Mouse (Mus musculus) embryonic facial prominence, embryonic 15.5 days (tissue): ENCODE measurements around the gene Eef1a1. TPM values are rescaled to one million over a fixed set of nuclear protein-coding genes. Genes with fewer than 3 reads are reported as not detected.
A peak's percentile ranks its signal among the peaks of the same experiment; 100 is the strongest.
"Not testable (repeated sequence)": the region's sequence is repeated elsewhere in the genome, so short reads cannot be mapped to it uniquely, and the experiment has no call there.

Source experiments
- ATAC-seq: fragments of 200-750 bp; cut with Nextera tagmentation; 2 replicates; pipeline ENCODE4 v1.8.0; 2017; ENCODE audit warnings: low read depth, moderate TSS enrichment; ENCODE audit not compliant: insufficient number of reproducible peaks, low FRiP score, low TSS enrichment
- H3K27ac ChIP-seq: fragments of 300-500 bp; sonication (generic); replicated peaks from 2 replicates; pipeline ENCODE4 v1.5.1; 2015; ENCODE audit warnings: mild to moderate bottlenecking, inconsistent platforms
- H3K27me3 ChIP-seq: fragments of 300-500 bp; sonication (generic); 2 replicates; pipeline ENCODE4 v1.6.1; 2015; ENCODE audit warnings: inconsistent platforms
- H3K36me3 ChIP-seq: fragments of 300-500 bp; sonication (generic); 2 replicates; pipeline ENCODE4 v1.6.1; 2015; ENCODE audit warnings: mild to moderate bottlenecking, inconsistent platforms
- H3K4me1 ChIP-seq: fragments of 300-500 bp; sonication (generic); 2 replicates; pipeline ENCODE4 v1.6.1; 2015; ENCODE audit warnings: inconsistent platforms
- H3K4me2 ChIP-seq: fragments of 300-500 bp; sonication (generic); replicated peaks from 2 replicates; pipeline ENCODE4 v1.6.1; 2015; ENCODE audit warnings: mild to moderate bottlenecking, inconsistent platforms
- H3K4me3 ChIP-seq: fragments of 300-500 bp; sonication (generic); replicated peaks from 2 replicates; pipeline ENCODE4 v1.5.1; 2015; ENCODE audit warnings: mild to moderate bottlenecking, inconsistent platforms
- H3K9ac ChIP-seq: fragments of 300-500 bp; sonication (generic); 2 replicates; pipeline ENCODE4 v1.6.1; 2015; ENCODE audit warnings: inconsistent platforms
- H3K9me3 ChIP-seq: fragments of 300-500 bp; sonication (generic); replicated peaks from 2 replicates; pipeline ENCODE4 v1.6.1; 2016; ENCODE audit warnings: inconsistent platforms
- WGBS: fragments of 180-500 bp; shearing (Covaris S2); methylation state at CpG from one replicate; pipeline ENCODE4 v1.1.7; 2015; 5-methylcytosine and 5-hydroxymethylcytosine counted together
- polyA plus RNA-seq: library from polyadenylated mRNA; unstranded; fragments of >200 nt; fragmentation: Nextera tagmentation; extraction: Ambion mirVana; gene quantifications from 2 replicates; pipeline ENCODE4 v1.2.1, GENCODE M21; 2015

Eef1a1 gene
- polyA plus RNA-seq, 1 experiment from 2014 or later: 5,028 TPM

GRCm38 (mm10) chr9:78484660-78485059 is 4.3 kb downstream of the Eef1a1 start:
- ATAC-seq: no peak
- Histone ChIP-seq H3K4me3 (no peak overlapping the region), H3K9ac (no peak overlapping the region), H3K27ac (no peak overlapping the region), H3K9me3 (no peaks in the 10 kb centered on the region), H3K27me3 (no peaks in the 10 kb centered on the region), H3K36me3 (peaks cover 5% of the 10 kb centered on the region), H3K4me1 (peaks cover 5% of the 10 kb centered on the region), H3K4me2 (no peak overlapping the region)
- 55% methylated on average over 3 of the region's 3 CpGs for WGBS

- H3K9ac ChIP-seq: peak overlapping the region; percentile 59
- no peaks in the 10 kb centered on the region for H3K9me3 ChIP-seq
- 7% methylated on average over 3 of the region's 3 CpGs for WGBS
- no peak for ATAC-seq
- peak overlapping the region; percentile 98 for H3K4me3 ChIP-seq
- peak overlapping the region; percentile 58 for H3K4me2 ChIP-seq
- H3K4me1 ChIP-seq: peaks cover 9% of the 10 kb centered on the region
- H3K27ac ChIP-seq: peak overlapping the region; percentile 99
- H3K27me3 ChIP-seq: no peaks in the 10 kb centered on the region
- H3K36me3 ChIP-seq: peaks cover 24% of the 10 kb centered on the region
Measured at GRCm38 (mm10) chr9:78482386-78482785, 6.6 kb downstream of the Eef1a1 start.

GRCm38 (mm10) chr9:78481423-78482331 is 7.3 kb downstream of the Eef1a1 start:
- no peaks in the 10 kb centered on the region for H3K9me3 ChIP-seq
- peaks cover 31% of the 10 kb centered on the region for H3K36me3 ChIP-seq
- no peaks in the 10 kb centered on the region for H3K27me3 ChIP-seq
- peak; percentile 99 for ATAC-seq
- H3K9ac ChIP-seq: peak overlapping the region; percentile 100
- H3K4me1 ChIP-seq: peaks cover 9% of the 10 kb centered on the region
- peak overlapping the region; percentile 98 for H3K4me3 ChIP-seq
- under 1% methylated on average over 65 of the region's 77 CpGs for WGBS
- H3K27ac ChIP-seq: peak overlapping the region; percentile 99
- peak overlapping the region; percentile 58 for H3K4me2 ChIP-seq

- WGBS: under 1% methylated on average over 46 of the region's 46 CpGs
- Histone ChIP-seq H3K9me3 (no peaks in the 10 kb centered on the region), H3K27ac (peak overlapping the region; percentile 99), H3K4me2 (peak overlapping the region; percentile 56), H3K27me3 (no peaks in the 10 kb centered on the region), H3K36me3 (peaks cover 36% of the 10 kb centered on the region), H3K9ac (peak overlapping the region; percentile 100), H3K4me1 (peaks cover 9% of the 10 kb centered on the region), H3K4me3 (peak overlapping the region; percentile 98)
- no peak for ATAC-seq
Measured at GRCm38 (mm10) chr9:78480706-78481358, 8.1 kb downstream of the Eef1a1 start.

- H3K4me1 ChIP-seq, ATAC-seq, H3K27me3 ChIP-seq, H3K9me3 ChIP-seq: not testable (repeated sequence)
- peaks cover 36% of the 10 kb centered on the region for H3K36me3 ChIP-seq
- 1% methylated on average over 13 of the region's 13 CpGs for WGBS
- H3K4me3 ChIP-seq: peak overlapping the region; percentile 98
- peak overlapping the region; percentile 100 for H3K9ac ChIP-seq
- peak overlapping the region; percentile 99 for H3K27ac ChIP-seq
- peak overlapping the region; percentile 56 for H3K4me2 ChIP-seq
Measured at GRCm38 (mm10) chr9:78480227-78480626, 8.7 kb downstream of the Eef1a1 start.

GRCm38 (mm10) chr9:78479308-78479707 is 9.6 kb downstream of the Eef1a1 start:
- not testable (repeated sequence) for H3K27me3 ChIP-seq, H3K27ac ChIP-seq, H3K9me3 ChIP-seq, ATAC-seq, H3K4me1 ChIP-seq
- Histone ChIP-seq H3K4me3 (peak overlapping the region; percentile 98), H3K4me2 (peak overlapping the region; percentile 56), H3K36me3 (peaks cover 36% of the 10 kb centered on the region), H3K9ac (peak overlapping the region; percentile 18; the same call in 1 of the 2 replicates)
- 23% methylated on average over 8 of the region's 8 CpGs for WGBS

GRCm38 (mm10) chr9:78478009-78478605 is 10.8 kb downstream of the Eef1a1 start:
- H3K9me3 ChIP-seq, H3K27me3 ChIP-seq, ATAC-seq, H3K4me2 ChIP-seq, H3K27ac ChIP-seq, H3K4me3 ChIP-seq, H3K4me1 ChIP-seq, H3K9ac ChIP-seq: not testable (repeated sequence)
- peaks cover 44% of the 10 kb centered on the region for H3K36me3 ChIP-seq
- WGBS: 62% methylated on average over 1 of the region's 1 CpGs

- WGBS: 5% methylated on average over 5 of the region's 5 CpGs
- 0 out of 2 replicates have a peak overlapping the region, but pooled peaks have one; percentile 17 for H3K27ac ChIP-seq
- no peak overlapping the region for H3K4me2 ChIP-seq
- H3K9me3 ChIP-seq: no peaks in the 10 kb centered on the region
- peaks cover 4% of the 10 kb centered on the region; the same call in 1 of the 2 replicates for H3K4me1 ChIP-seq
- no peak overlapping the region for H3K4me3 ChIP-seq
- no peak overlapping the region for H3K9ac ChIP-seq
- no peaks in the 10 kb centered on the region for H3K27me3 ChIP-seq
- ATAC-seq: no peak
- H3K36me3 ChIP-seq: peaks cover 49% of the 10 kb centered on the region
Measured at GRCm38 (mm10) chr9:78477021-78477551, 11.9 kb downstream of the Eef1a1 start.

- no peak overlapping the region for H3K4me2 ChIP-seq
- H3K36me3 ChIP-seq: peaks cover 51% of the 10 kb centered on the region
- no peaks in the 10 kb centered on the region for H3K9me3 ChIP-seq
- no peak overlapping the region for H3K4me3 ChIP-seq
- no peak overlapping the region for H3K9ac ChIP-seq
- 26% methylated on average over 1 of the region's 1 CpGs for WGBS
- peaks cover 4% of the 10 kb centered on the region; the same call in 1 of the 2 replicates for H3K4me1 ChIP-seq
- ATAC-seq: no peak
- no peaks in the 10 kb centered on the region for H3K27me3 ChIP-seq
- peak overlapping the region; percentile 17; the same call in 1 of the 2 replicates for H3K27ac ChIP-seq
Measured at GRCm38 (mm10) chr9:78476531-78477020, 12.4 kb downstream of the Eef1a1 start.

- no peak overlapping the region for H3K27ac ChIP-seq
- H3K27me3 ChIP-seq: no peaks in the 10 kb centered on the region
- H3K4me3 ChIP-seq: no peak overlapping the region
- peaks cover 52% of the 10 kb centered on the region for H3K36me3 ChIP-seq
- H3K9ac ChIP-seq: no peak overlapping the region
- H3K4me2 ChIP-seq: no peak overlapping the region
- 74% methylated on average over 4 of the region's 4 CpGs for WGBS
- no peaks in the 10 kb centered on the region for H3K9me3 ChIP-seq
- peaks cover 4% of the 10 kb centered on the region; the same call in 1 of the 2 replicates for H3K4me1 ChIP-seq
- no peak for ATAC-seq
Measured at GRCm38 (mm10) chr9:78475873-78476272, 13.1 kb downstream of the Eef1a1 start.
